Mouse (Mus musculus): ENCODE measurements around the gene Tcte3. TPM values are rescaled to one million over a fixed set of nuclear protein-coding genes. Genes with fewer than 3 reads are reported as not detected.
A peak's percentile ranks its signal among the peaks of the same experiment; 100 is the strongest.
"Not testable (repeated sequence)": the region's sequence is repeated elsewhere in the genome, so short reads cannot be mapped to it uniquely, and the experiment has no call there.

Gene Tcte3
- 0.45 TPM in 1 of 2 replicates, not detected in the other for polyA plus RNA-seq (2014; fragmentation: Nextera tagmentation; extraction: Ambion mirVana)

DNA sequence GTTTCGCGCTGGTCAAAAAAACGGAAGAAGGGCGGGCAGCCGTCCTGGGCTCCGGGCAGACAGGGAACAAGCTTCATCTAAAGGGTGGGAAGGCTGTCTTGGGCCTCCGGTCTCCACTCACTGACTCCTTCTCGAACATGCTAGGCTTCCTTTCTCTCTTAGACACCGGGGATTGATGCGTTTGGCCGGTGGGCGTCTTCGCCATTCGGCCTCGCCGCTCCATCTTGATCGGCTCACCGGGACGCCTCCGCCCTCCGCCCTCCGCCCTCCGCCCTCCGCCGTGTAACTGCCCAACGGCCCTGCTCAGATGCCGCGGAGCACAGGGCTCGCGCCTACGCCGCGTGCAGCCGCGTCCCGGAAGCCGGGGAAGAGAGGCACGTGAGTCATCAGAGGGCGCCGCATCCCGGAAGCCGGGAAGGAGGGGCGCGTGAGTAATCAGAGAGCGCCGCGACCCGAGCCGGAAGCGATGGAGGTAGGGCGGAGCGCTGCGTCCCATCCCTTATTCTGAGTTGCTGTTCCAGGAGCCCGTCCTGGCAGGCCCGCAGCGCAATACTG, at the start of gene Tcte3, which contains the start of the genes Ermard and Gm3448:
Gene Tcte3, minus strand, starts transcription at position 314 of the 555 bp plus-strand sequence.
Gene Ermard, plus strand, starts transcription at position 34 of the 555 bp plus-strand sequence.
Gene Gm3448, minus strand, starts transcription at position 363 of the 555 bp plus-strand sequence.
- H3K4me1 ChIP-seq (ENCODE audit: control insufficient read depth in 2 of 2, insufficient read depth in 2 of 2, low read length in 2 of 2); H3K27ac ChIP-seq (replicated peaks in 1 of 2; ENCODE audit: control insufficient read depth in 1 of 2, insufficient read depth in 1 of 2, low read depth in 2 of 2, low read length in 2 of 2); H3K36me3 ChIP-seq (ENCODE audit: control insufficient read depth, insufficient read depth, low read length); H3K4me2 ChIP-seq (ENCODE audit: low read length); H3K9me3 ChIP-seq (ENCODE audit: control insufficient read depth, low read length); H3K27me3 ChIP-seq (ENCODE audit: control insufficient read depth, insufficient read depth, low read length); H3K4me3 ChIP-seq (ENCODE audit: control insufficient read depth in 1 of 2, insufficient read depth in 1 of 2, low read depth in 1 of 2, low read length in 2 of 2); H3K9ac ChIP-seq (ENCODE audit: low read length): not testable (repeated sequence)
- peak; percentile 99 for ATAC-seq (ENCODE audit: insufficient number of reproducible peaks, insufficient read depth, low FRiP score, low read depth)
- 0% methylated on average over 7 of the region's 56 CpGs for WGBS

DNA sequence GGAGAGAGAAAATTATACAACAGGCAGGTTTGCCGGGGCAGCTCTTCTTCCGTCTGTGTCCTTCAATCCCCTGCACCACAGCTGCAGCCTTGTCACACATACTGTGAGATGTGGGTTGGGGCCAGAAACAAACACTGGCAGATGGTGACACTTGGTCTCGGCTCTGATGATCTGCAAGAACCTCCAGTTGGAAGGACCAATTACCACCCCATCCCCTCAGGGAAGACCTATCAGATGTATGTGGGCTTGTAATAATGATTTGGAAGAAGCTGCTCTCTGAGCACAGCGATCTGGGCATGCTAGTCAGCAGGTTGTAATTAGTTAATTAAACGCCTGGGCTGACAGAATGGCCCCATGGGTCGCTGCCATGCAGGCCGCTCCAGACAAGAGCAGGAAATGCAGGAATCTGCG, 47.3 kb upstream of the Tcte3 start:
- ATAC-seq (ENCODE audit: insufficient number of reproducible peaks, insufficient read depth, low FRiP score, low read depth): no peak

DNA sequence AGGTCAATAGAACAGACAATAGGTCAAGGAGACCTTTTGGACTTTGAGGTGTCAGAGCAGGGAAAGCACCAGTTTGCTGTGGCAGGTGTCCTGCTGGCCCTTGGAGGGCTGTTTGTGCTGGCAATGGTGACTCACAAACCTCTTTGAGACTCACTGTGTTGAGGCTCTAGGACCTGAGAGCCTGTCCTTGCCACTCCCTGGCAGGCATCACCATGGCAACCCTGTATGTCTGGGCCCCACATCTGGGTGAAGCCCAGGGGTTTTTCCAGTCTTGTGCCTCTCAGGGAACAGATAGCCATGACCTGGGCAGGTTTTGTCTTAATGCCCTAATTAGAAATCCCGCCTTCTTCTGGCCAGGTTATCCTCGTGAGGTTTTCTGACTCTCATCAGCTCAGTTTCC, 46.9 kb upstream of the Tcte3 start:
- Histone ChIP-seq H3K4me1 (ENCODE audit: control insufficient read depth in 2 of 2, insufficient read depth in 2 of 2, low read length in 2 of 2) (peaks cover 5 to 11% of the 10 kb centered on the region in 2 experiments; a peak in 3 of 4 replicates), H3K27me3 (ENCODE audit: control insufficient read depth, insufficient read depth, low read length) (peaks cover 2% of the 10 kb centered on the region; the same call in 1 of the 2 replicates), H3K9ac (ENCODE audit: low read length) (no peak overlapping the region), H3K4me3 (ENCODE audit: control insufficient read depth in 1 of 2, insufficient read depth in 1 of 2, low read depth in 1 of 2, low read length in 2 of 2) (no peak overlapping the region), H3K4me2 (ENCODE audit: low read length) (no peak overlapping the region), H3K27ac (replicated peaks in 1 of 2; ENCODE audit: control insufficient read depth in 1 of 2, insufficient read depth in 1 of 2, low read depth in 2 of 2, low read length in 2 of 2) (no peak overlapping the region), H3K9me3 (ENCODE audit: control insufficient read depth, low read length) (no peaks in the 10 kb centered on the region), H3K36me3 (ENCODE audit: control insufficient read depth, insufficient read depth, low read length) (no peaks in the 10 kb centered on the region)
- WGBS: 40% methylated on average over 2 of the region's 2 CpGs
- ATAC-seq (ENCODE audit: insufficient number of reproducible peaks, insufficient read depth, low FRiP score, low read depth): peak; percentile 33; the same call in 1 of the 2 replicates

More for the DNA sequence above, 47.3 kb upstream of the Tcte3 start:
- H3K9me3 ChIP-seq (ENCODE audit: control insufficient read depth, low read length): no peaks in the 10 kb centered on the region
- H3K27me3 ChIP-seq (ENCODE audit: control insufficient read depth, insufficient read depth, low read length): no peaks in the 10 kb centered on the region; the same call in 1 of the 2 replicates
- H3K36me3 ChIP-seq (ENCODE audit: control insufficient read depth, insufficient read depth, low read length): no peaks in the 10 kb centered on the region
- WGBS: 27% methylated on average over 8 of the region's 8 CpGs
- H3K4me3 ChIP-seq (ENCODE audit: control insufficient read depth in 1 of 2, insufficient read depth in 1 of 2, low read depth in 1 of 2, low read length in 2 of 2): no peak overlapping the region
- H3K4me1 ChIP-seq (ENCODE audit: control insufficient read depth in 2 of 2, insufficient read depth in 2 of 2, low read length in 2 of 2): peaks cover 5 to 11% of the 10 kb centered on the region in 2 experiments; a peak in 3 of 4 replicates
- H3K4me2 ChIP-seq (ENCODE audit: low read length): no peak overlapping the region
- no peak overlapping the region for H3K9ac ChIP-seq (ENCODE audit: low read length)
- no peak overlapping the region for H3K27ac ChIP-seq (replicated peaks in 1 of 2; ENCODE audit: control insufficient read depth in 1 of 2, insufficient read depth in 1 of 2, low read depth in 2 of 2, low read length in 2 of 2)

DNA sequence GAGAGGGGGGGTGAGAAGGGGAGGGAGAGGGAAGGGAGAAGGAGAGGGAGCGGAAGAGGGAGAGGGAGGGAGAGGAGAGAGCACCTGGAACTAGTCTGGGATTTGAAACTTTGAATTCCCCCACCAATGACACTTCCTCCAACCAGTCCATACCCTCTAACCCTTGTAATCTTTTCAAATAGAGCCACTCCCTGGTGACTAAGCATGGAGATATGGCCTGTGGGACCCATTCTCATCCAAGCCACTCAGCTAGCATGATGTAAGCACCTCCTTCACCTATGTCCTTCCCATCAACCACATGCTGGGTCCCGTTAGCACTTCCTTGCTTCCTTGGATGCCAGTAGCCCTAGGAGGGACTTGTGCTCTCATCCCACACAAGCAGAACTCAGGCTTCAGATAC, 43.7 kb upstream of the Tcte3 start:
- ATAC-seq (ENCODE audit: insufficient number of reproducible peaks, insufficient read depth, low FRiP score, low read depth): no peak
- Histone ChIP-seq H3K4me3 (ENCODE audit: control insufficient read depth in 1 of 2, insufficient read depth in 1 of 2, low read depth in 1 of 2, low read length in 2 of 2) (no peak overlapping the region), H3K9me3 (ENCODE audit: control insufficient read depth, low read length) (no peaks in the 10 kb centered on the region), H3K4me1 (ENCODE audit: control insufficient read depth in 2 of 2, insufficient read depth in 2 of 2, low read length in 2 of 2) (peaks cover 5 to 11% of the 10 kb centered on the region in 2 experiments; a peak in 3 of 4 replicates), H3K9ac (ENCODE audit: low read length) (no peak overlapping the region), H3K27me3 (ENCODE audit: control insufficient read depth, insufficient read depth, low read length) (peaks cover 6% of the 10 kb centered on the region), H3K36me3 (ENCODE audit: control insufficient read depth, insufficient read depth, low read length) (no peaks in the 10 kb centered on the region), H3K27ac (replicated peaks in 1 of 2; ENCODE audit: control insufficient read depth in 1 of 2, insufficient read depth in 1 of 2, low read depth in 2 of 2, low read length in 2 of 2) (no peak overlapping the region), H3K4me2 (ENCODE audit: low read length) (no peak overlapping the region)
- 69% methylated on average over 2 of the region's 2 CpGs for WGBS

DNA sequence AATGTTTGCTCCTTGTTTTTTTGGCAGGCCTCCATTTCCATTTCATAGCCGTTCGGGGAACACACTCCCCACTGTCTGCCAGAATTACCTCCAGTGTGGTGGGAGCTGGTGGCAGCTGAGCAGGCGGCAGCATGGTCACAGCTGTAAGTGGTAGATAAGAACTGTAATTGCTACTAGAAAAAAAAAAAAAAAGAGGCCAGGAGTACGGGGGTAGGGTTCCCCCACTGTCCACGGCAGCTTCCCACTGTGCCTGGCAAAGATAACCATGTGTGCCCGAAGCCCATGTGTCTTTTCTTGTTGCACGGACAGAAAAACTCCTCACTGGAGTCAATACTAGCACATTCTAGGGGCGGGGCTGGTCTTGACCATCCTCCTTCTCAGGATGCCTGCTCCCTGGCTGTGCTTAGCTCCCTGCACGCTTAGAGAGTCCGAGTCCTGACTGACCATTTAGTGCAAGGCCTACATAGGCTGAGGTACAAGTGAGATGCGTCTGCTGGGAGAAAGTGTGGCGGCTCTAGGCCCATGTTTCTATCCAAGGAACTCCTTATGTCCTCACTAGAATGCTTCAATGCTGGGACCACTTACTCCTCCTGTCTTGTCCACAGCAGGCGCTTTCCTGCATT, 43.0 kb upstream of the Tcte3 start:
- Histone ChIP-seq H3K4me3 (ENCODE audit: control insufficient read depth in 1 of 2, insufficient read depth in 1 of 2, low read depth in 1 of 2, low read length in 2 of 2) (no peak overlapping the region), H3K4me1 (ENCODE audit: control insufficient read depth in 2 of 2, insufficient read depth in 2 of 2, low read length in 2 of 2) (peaks cover 5 to 11% of the 10 kb centered on the region in 2 experiments; a peak in 3 of 4 replicates), H3K9ac (ENCODE audit: low read length) (no peak overlapping the region), H3K9me3 (ENCODE audit: control insufficient read depth, low read length) (no peaks in the 10 kb centered on the region), H3K36me3 (ENCODE audit: control insufficient read depth, insufficient read depth, low read length) (no peaks in the 10 kb centered on the region), H3K4me2 (ENCODE audit: low read length) (peak overlapping the region; percentile 32), H3K27ac (replicated peaks in 1 of 2; ENCODE audit: control insufficient read depth in 1 of 2, insufficient read depth in 1 of 2, low read depth in 2 of 2, low read length in 2 of 2) (no peak overlapping the region), H3K27me3 (ENCODE audit: control insufficient read depth, insufficient read depth, low read length) (peaks cover 6% of the 10 kb centered on the region)
- WGBS: 21% methylated on average over 13 of the region's 13 CpGs
- ATAC-seq (ENCODE audit: insufficient number of reproducible peaks, insufficient read depth, low FRiP score, low read depth): 0 out of 2 replicates have a peak, but pooled peaks have one; percentile 13

DNA sequence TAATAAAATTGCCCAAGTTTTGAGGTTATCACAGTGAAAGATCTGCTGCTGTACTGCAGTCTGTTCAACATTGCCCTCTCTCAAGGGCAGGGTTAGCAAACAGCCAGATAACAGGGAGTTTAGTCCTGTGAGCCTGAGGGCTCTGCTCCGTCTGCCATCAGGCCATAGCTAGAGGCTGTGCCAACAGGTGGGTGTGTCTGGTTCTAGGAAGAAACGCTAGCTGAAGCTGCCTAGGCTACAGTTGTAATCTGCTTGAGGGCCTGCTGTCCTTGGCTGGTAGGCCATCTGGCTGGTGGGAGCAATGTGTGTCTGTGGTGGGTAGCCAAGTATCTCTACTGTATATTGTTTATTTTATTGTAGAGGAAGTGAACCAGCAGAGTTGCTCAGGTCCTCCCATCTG, 36.2 kb upstream of the Tcte3 start:
- WGBS: 19% methylated on average over 2 of the region's 2 CpGs
- no peak overlapping the region for H3K4me3 ChIP-seq (ENCODE audit: control insufficient read depth in 1 of 2, insufficient read depth in 1 of 2, low read depth in 1 of 2, low read length in 2 of 2)
- H3K9me3 ChIP-seq (ENCODE audit: control insufficient read depth, low read length): no peaks in the 10 kb centered on the region
- no peaks in the 10 kb centered on the region; the same call in 1 of the 2 replicates for H3K27me3 ChIP-seq (ENCODE audit: control insufficient read depth, insufficient read depth, low read length)
- ATAC-seq (ENCODE audit: insufficient number of reproducible peaks, insufficient read depth, low FRiP score, low read depth): no peak; the same call in 1 of the 2 replicates
- no peak overlapping the region for H3K4me2 ChIP-seq (ENCODE audit: low read length)
- H3K9ac ChIP-seq (ENCODE audit: low read length): no peak overlapping the region
- no peak overlapping the region for H3K27ac ChIP-seq (replicated peaks in 1 of 2; ENCODE audit: control insufficient read depth in 1 of 2, insufficient read depth in 1 of 2, low read depth in 2 of 2, low read length in 2 of 2)
- H3K36me3 ChIP-seq (ENCODE audit: control insufficient read depth, insufficient read depth, low read length): no peaks in the 10 kb centered on the region
- H3K4me1 ChIP-seq (ENCODE audit: control insufficient read depth in 2 of 2, insufficient read depth in 2 of 2, low read length in 2 of 2): no peaks in the 10 kb centered on the region

DNA sequence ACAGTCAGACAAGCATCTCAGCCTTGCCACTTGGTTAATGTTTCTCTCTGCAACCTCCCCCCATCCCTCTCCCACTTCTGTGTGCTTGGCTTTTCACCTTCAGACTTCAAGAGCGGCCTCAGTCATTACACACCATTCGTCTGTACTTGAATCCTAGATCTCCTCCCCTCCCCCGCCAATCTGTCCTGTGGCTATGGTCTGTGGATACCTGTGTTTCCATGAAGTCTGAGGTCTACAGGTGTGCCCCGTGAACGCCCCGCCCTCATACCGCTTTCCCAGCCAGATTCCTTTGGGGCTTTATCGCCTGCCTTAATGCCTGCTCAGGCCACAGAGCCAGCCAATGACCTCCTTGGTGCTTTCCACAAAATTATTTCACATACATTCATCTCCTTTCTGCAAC, 33.7 kb upstream of the Tcte3 start:
- Histone ChIP-seq H3K4me3 (ENCODE audit: control insufficient read depth in 1 of 2, insufficient read depth in 1 of 2, low read depth in 1 of 2, low read length in 2 of 2) (no peak overlapping the region), H3K9me3 (ENCODE audit: control insufficient read depth, low read length) (no peaks in the 10 kb centered on the region), H3K4me2 (ENCODE audit: low read length) (no peak overlapping the region), H3K27ac (replicated peaks in 1 of 2; ENCODE audit: control insufficient read depth in 1 of 2, insufficient read depth in 1 of 2, low read depth in 2 of 2, low read length in 2 of 2) (no peak overlapping the region), H3K36me3 (ENCODE audit: control insufficient read depth, insufficient read depth, low read length) (no peaks in the 10 kb centered on the region), H3K4me1 (ENCODE audit: control insufficient read depth in 2 of 2, insufficient read depth in 2 of 2, low read length in 2 of 2) (no peaks in the 10 kb centered on the region), H3K9ac (ENCODE audit: low read length) (no peak overlapping the region), H3K27me3 (ENCODE audit: control insufficient read depth, insufficient read depth, low read length) (no peaks in the 10 kb centered on the region)
- WGBS: 68% methylated on average over 8 of the region's 8 CpGs
- no peak for ATAC-seq (ENCODE audit: insufficient number of reproducible peaks, insufficient read depth, low FRiP score, low read depth)

Data from heart, embryonic 14.5 days (tissue).